Mouse (Mus musculus): ENCODE results near the gene BC049762. TPM values are rescaled to one million over a fixed set of nuclear protein-coding genes. Genes with fewer than 3 reads are reported as not detected.

BC049762 gene
- total RNA-seq, 2 experiments from 2014 or later, result not detected

DNA sequence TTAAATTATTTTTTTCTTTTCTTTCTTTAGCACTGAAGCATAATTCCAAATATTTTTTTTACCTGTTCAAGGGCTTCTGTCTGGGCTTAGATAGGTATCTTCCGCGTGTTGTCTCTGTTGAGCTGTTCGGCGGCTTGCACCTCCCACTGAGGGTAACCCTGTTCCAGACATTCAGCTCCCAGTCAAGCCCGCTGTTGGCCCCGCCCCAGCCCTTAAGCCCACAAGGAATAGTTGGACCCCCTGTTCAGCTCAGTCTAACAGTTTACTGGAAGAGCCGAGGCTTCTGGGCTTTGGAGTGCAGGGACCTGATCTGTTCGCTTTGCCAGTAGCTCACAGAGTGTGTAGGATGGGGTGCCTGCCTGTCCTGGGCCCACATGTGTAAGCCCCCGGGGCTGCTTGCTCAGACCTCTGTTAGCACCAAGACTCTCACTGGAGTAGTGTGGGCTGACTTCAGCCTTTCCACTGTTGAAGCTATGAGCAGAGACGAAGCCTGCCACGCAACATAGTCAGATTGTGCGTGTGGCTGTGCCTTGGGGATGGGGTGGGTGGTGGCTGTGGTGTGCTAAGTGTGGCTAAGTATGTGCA lies 43.4 kb downstream of the BC049762 start:
- no peak for DNase-seq (ENCODE audit: low spot score)

DNA sequence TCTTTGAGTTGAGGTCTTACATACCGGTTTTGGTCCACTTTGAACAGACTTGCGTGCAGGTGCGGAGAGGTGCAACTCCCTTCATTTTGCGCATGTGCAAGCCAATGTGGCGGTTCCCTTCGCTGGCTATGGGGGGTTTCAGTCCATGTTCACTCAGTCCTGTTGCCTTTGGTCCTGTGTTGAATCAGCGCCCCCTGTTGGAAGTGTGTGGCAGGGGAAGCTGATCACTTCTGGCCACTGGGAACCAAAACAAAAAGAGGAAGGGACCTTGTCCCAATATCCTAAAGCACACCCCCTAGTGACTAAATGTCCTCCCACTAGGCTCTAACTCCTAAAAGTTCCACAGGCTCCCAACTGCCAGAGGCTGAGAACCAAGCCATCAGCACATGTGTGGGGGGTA lies 48.8 kb downstream of the BC049762 start:
- no peak for DNase-seq (ENCODE audit: low spot score)

DNA sequence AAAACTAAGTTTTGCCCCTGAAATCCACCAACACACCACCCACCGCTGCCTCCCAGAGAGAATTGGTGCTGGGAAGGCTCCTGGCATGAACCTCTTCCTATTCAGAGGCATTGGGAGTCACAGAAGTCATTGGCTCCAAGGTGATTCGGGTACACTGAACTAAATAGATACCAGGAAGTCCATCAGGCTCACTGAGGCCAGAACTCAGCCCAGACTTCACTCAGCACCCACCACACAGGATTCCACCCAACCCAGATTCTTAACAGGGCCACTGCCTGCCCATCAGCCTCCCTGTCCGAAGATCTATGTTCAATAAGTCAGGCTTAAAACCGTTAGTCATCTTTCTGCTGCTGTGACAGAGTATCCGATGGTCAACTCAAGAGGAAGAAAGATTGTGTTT lies 51.4 kb downstream of the BC049762 start:
- DNase-seq (ENCODE audit: low spot score), result no peak

DNA sequence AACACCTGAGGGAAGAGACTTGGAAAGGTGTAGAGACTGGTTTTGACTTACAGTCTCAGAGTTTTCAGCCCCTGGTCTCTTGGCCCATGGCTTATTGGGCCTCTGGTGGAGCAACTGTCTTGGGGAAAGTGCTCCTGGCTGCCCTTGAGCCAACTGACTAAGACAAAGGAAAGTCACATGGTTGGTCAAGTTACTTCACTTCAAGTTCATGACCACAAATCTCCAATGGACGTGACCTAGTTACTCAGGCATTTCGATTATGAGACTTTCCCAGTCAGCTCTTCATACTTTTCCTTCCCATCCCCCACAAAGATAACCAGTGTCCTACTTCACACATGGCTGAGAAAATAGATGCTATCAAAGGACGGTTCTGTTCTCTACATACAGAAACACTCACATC lies 55.1 kb downstream of the BC049762 start:
- no peak for DNase-seq (ENCODE audit: low spot score)

Other genes with a start within 250 kb of the BC049762 start
- gene Olfr54, start 248.8 kb downstream of the BC049762 start, total RNA-seq (2021), result not detected
- not detected for gene Olfr1375, start 214.9 kb downstream of the BC049762 start, total RNA-seq (2021)
- gene Zfp354a, start 203.8 kb downstream of the BC049762 start, total RNA-seq (2021), result 1 to 10 TPM; 2.8 to 3.2 TPM
- gene Gm12569, start 42.6 kb downstream of the BC049762 start, total RNA-seq (2021), result not detected
- gene Clk4, start 1.3 kb downstream of the BC049762 start, total RNA-seq (2021), result 10 to 100 TPM; 42.3 to 43.3 TPM
- gene Col23a1, start 26.9 kb upstream of the BC049762 start, total RNA-seq (2021), result 1 to 10 TPM; 1.6 to 1.7 TPM

Data from gastrocnemius, adult 18-20 months (tissue).